21 mouse cellular contexts compared by ENCODE assay signal in genomic region chr11:20544801-20545515, GRCm38 (mm10). TPM values are rescaled to one million over a fixed set of nuclear protein-coding genes. Genes with fewer than 3 reads are reported as not detected.
A peak's percentile ranks its signal among the peaks of the same experiment; 100 is the strongest.
DNase-seq lines count a peak whose midpoint lies in the region; ATAC-seq and TF ChIP-seq lines count a peak whose summit lies in the region.
"Had no signal": no experiment of that assay in that cellular context is flagged by ENCODE, and none has a peak within 500 bp of the region (broad histone marks: within the 10 kb centered on the region; RNA-seq: fewer than 3 reads in every experiment).

No protein-coding gene starts in this region.

- TF ChIP-seq CTCF in midbrain, postnatal 0 days (IDR thresholded peaks at IDR 0.05), result no peak
- TF ChIP-seq CTCF in E14TG2a.4 (conservative IDR thresholded peaks at IDR 0.05; ENCODE audit: low read length), result no peak

- intact Hi-C loops in heart, postnatal 25 days (cut with DNase I), result loop anchor here (5.0 to 10.0 kb wide), 4 partner anchors 47 to 690 kb away; partner anchors contain the start of genes Slc1a4 and Vps54

- H3K9ac ChIP-seq in heart, embryonic 13.5 days, result 0 out of 2 replicates have a peak overlapping the region, but pooled peaks have one; percentile 11
- H3K9ac ChIP-seq in midbrain, embryonic 11.5 days (ENCODE audit: low read length), result no peak overlapping the region
- no peak overlapping the region for H3K9ac ChIP-seq in midbrain, postnatal 0 days (replicated peaks; ENCODE audit: low read length, poor library complexity, severe bottlenecking)
- H3K9ac ChIP-seq: neural tube, embryonic 12.5 days had no signal

- no peak for ATAC-seq in heart, embryonic 13.5 days (ENCODE audit: extremely low read depth, insufficient number of reproducible peaks, low FRiP score, low TSS enrichment)
- no peak for ATAC-seq in midbrain, embryonic 11.5 days (ENCODE audit: low FRiP score)
- ATAC-seq in midbrain, postnatal 0 days (ENCODE audit: low FRiP score), result no peak
- ATAC-seq: inflammation-experienced regulatory T-cells, adult 6 months had no signal

- TF ChIP-seq POLR2A in myocyte (IDR thresholded peaks at IDR 0.05; ENCODE audit: insufficient read length, low read depth), result no peak

- DNase-seq in heart, postnatal 25 days (ENCODE audit: low spot score), result no peak
- peak; percentile 75 for DNase-seq in midbrain, embryonic 11.5 days (ENCODE audit: low spot score, missing footprints)
- DNase-seq in midbrain, postnatal 0 days (ENCODE audit: low spot score), result no peak
- DNase-seq in right cerebral cortex, adult 2 months (ENCODE audit: low spot score in 2 of 2), result no peak
- DNase-seq: adrenal gland, adult 2 months; cerebellum, adult 2 months; heart, postnatal 36 days; kidney, adult 2 months; kidney, postnatal 10 days; left cerebral cortex, postnatal 4 days; liver; lung, postnatal 10 days; right cerebral cortex, postnatal 14 days; spleen, adult 18-20 months had no signal

- no peak overlapping the region; the same call in 1 of the 2 replicates for H3K4me3 ChIP-seq in heart, embryonic 13.5 days
- H3K4me3 ChIP-seq in midbrain, embryonic 11.5 days (ENCODE audit: low read depth, low read length), result no peak overlapping the region
- H3K4me3 ChIP-seq in midbrain, postnatal 0 days (ENCODE audit: low read depth, low read length), result no peak overlapping the region
- peak overlapping the region; percentile 99 for H3K4me3 ChIP-seq in E14TG2a.4 (replicated peaks; ENCODE audit: low read length)
- H3K4me3 ChIP-seq in myocyte, result peak overlapping the region; percentile 77

- H3K4me2 ChIP-seq in heart, embryonic 13.5 days, result peak overlapping the region; percentile 78; the same call in 1 of the 2 replicates
- no peak overlapping the region for H3K4me2 ChIP-seq in midbrain, embryonic 11.5 days
- H3K4me2 ChIP-seq in midbrain, postnatal 0 days (ENCODE audit: low read depth, low read length, poor library complexity, severe bottlenecking), result no peak overlapping the region
- H3K4me2 ChIP-seq in myocyte (ENCODE audit: low read depth), result peak overlapping the region; percentile 93

- no peak overlapping the region for H3ac ChIP-seq in myocyte (ENCODE audit: control insufficient read depth, insufficient read length)

- H3K27ac ChIP-seq in heart, embryonic 13.5 days (replicated peaks), result no peak overlapping the region
- H3K27ac ChIP-seq in midbrain, embryonic 11.5 days (ENCODE audit: low read depth, low read length), result no peak overlapping the region
- H3K27ac ChIP-seq in midbrain, postnatal 0 days (ENCODE audit: low read depth, low read length), result no peak overlapping the region
- H3K27ac ChIP-seq: embryonic facial prominence, embryonic 13.5 days; neural tube, embryonic 12.5 days had no signal

- WGBS in heart, embryonic 13.5 days, result 53% methylated on average over 3 of the region's 3 CpGs
- 47% methylated on average over 3 of the region's 3 CpGs for WGBS in midbrain, embryonic 11.5 days
- WGBS in midbrain, postnatal 0 days, result 45% methylated on average over 3 of the region's 3 CpGs

- H3K27me3 ChIP-seq in heart, embryonic 13.5 days (replicated peaks), result 0 out of 2 replicates have a peak, but pooled peaks cover 3% of the 10 kb centered on the region
- H3K27me3 ChIP-seq in midbrain, embryonic 11.5 days (ENCODE audit: control insufficient read depth, insufficient read depth, low read length), result peaks cover 4% of the 10 kb centered on the region; the same call in 1 of the 2 replicates
- H3K27me3 ChIP-seq in midbrain, postnatal 0 days (ENCODE audit: insufficient read depth, low read length), result no peaks in the 10 kb centered on the region
- H3K27me3 ChIP-seq in E14TG2a.4 (ENCODE audit: insufficient read depth, low read length) (no peaks in the 10 kb centered on the region), myocyte (ENCODE audit: control insufficient read depth, insufficient read depth, insufficient read length) (no peaks in the 10 kb centered on the region)
- H3K27me3 ChIP-seq: embryonic facial prominence, embryonic 13.5 days; neural tube, embryonic 12.5 days had no signal

- H3K79me2 ChIP-seq in myocyte (ENCODE audit: control insufficient read depth, insufficient read depth), result peaks cover 43% of the 10 kb centered on the region

- peaks cover 19% of the 10 kb centered on the region for H3K4me1 ChIP-seq in heart, embryonic 13.5 days
- H3K4me1 ChIP-seq in midbrain, embryonic 11.5 days (ENCODE audit: control insufficient read depth, insufficient read depth, low read length), result peaks cover 2% of the 10 kb centered on the region; the same call in 1 of the 2 replicates
- no peaks in the 10 kb centered on the region for H3K4me1 ChIP-seq in midbrain, postnatal 0 days (ENCODE audit: insufficient read depth, low read length)
- H3K4me1 ChIP-seq in E14TG2a.4 (replicated peaks; ENCODE audit: low read depth, low read length), result peaks cover 71% of the 10 kb centered on the region

- no peaks in the 10 kb centered on the region for H3K9me3 ChIP-seq in heart, embryonic 13.5 days
- no peaks in the 10 kb centered on the region for H3K9me3 ChIP-seq in midbrain, embryonic 11.5 days (ENCODE audit: control insufficient read depth, low read length)
- H3K9me3 ChIP-seq in midbrain, postnatal 0 days (ENCODE audit: low read length), result no peaks in the 10 kb centered on the region
- H3K9me3 ChIP-seq in E14TG2a.4 (ENCODE audit: low read length), result no peaks in the 10 kb centered on the region
- H3K9me3 ChIP-seq: embryonic facial prominence, embryonic 13.5 days; G1E; neural tube, embryonic 12.5 days had no signal

- H3K36me3 ChIP-seq in heart, embryonic 13.5 days, result 0 out of 2 replicates have a peak, but pooled peaks cover 4% of the 10 kb centered on the region
- H3K36me3 ChIP-seq in midbrain, embryonic 11.5 days (ENCODE audit: control insufficient read depth, insufficient read depth, low read length), result no peaks in the 10 kb centered on the region
- H3K36me3 ChIP-seq in midbrain, postnatal 0 days (ENCODE audit: insufficient read depth, low read length), result no peaks in the 10 kb centered on the region
- H3K36me3 ChIP-seq in E14TG2a.4 (ENCODE audit: insufficient read depth, low read length) (peaks cover 27% of the 10 kb centered on the region), myocyte (ENCODE audit: control insufficient read depth, insufficient read depth) (peaks cover 3% of the 10 kb centered on the region)
- H3K36me3 ChIP-seq: embryonic facial prominence, embryonic 13.5 days; neural tube, embryonic 12.5 days had no signal

TF ChIP-seq in myocyte, 11 proteins besides CTCF, POLR2A, EP300 and RAD21:
- TF ChIP-seq MYOG (IDR thresholded peaks at IDR 0.05; ENCODE audit: control insufficient read depth in 1 of 3, insufficient read depth in 1 of 3, insufficient read length in 2 of 3, low read depth in 2 of 3) (no peak), MAX (IDR thresholded peaks at IDR 0.05; ENCODE audit: low read depth) (no peak), REST (IDR thresholded peaks at IDR 0.05; ENCODE audit: insufficient read depth, insufficient read length) (no peak), TCF12 (IDR thresholded peaks at IDR 0.05; ENCODE audit: insufficient read depth, poor library complexity, severe bottlenecking) (no peak), CEBPB (IDR thresholded peaks at IDR 0.05; ENCODE audit: insufficient read depth, poor library complexity, severe bottlenecking) (no peak), POLR2AphosphoS2 (IDR thresholded peaks at IDR 0.05; ENCODE audit: insufficient read length, low read depth) (no peak), USF1 (IDR thresholded peaks at IDR 0.05; ENCODE audit: low read depth) (no peak), MYOD1 (IDR thresholded peaks at IDR 0.05; ENCODE audit: control insufficient read depth in 1 of 3, insufficient read length in 2 of 3, low read depth in 2 of 3) (no peak), E2F4 (IDR thresholded peaks at IDR 0.05; ENCODE audit: insufficient read depth) (no peak), SRF (IDR thresholded peaks at IDR 0.05; ENCODE audit: control insufficient read depth, insufficient read length, low read depth) (no peak), TCF3 (IDR thresholded peaks at IDR 0.05; ENCODE audit: insufficient read length, low read depth) (no peak)

RNA-seq across cellular contexts. Expression of gene Sertad2, which starts 1.9 kb away (rescaled TPM):
- polyA plus RNA-seq in heart, embryonic 13.5 days (2015; fragmentation: Nextera tagmentation; extraction: Ambion mirVana), result 30.5 and 32.7 TPM in 2 replicates
- 10 to 100 TPM; 18.0 to 21.5 TPM for total RNA-seq in heart, postnatal 25 days (2021)
- 19.3 and 19.4 TPM in 2 replicates for polyA plus RNA-seq in midbrain, embryonic 11.5 days (2014; fragmentation: Nextera tagmentation; extraction: Ambion mirVana)
- 15.2 and 16.9 TPM in 2 replicates for total RNA-seq in midbrain, postnatal 0 days (2014; rRNA removed)
- polyA plus RNA-seq in midbrain, postnatal 0 days (2015; fragmentation: Nextera tagmentation; extraction: Ambion mirVana), result 31.4 and 31.5 TPM in 2 replicates
- polyA plus RNA-seq in myocyte (2012; fragmentation: generic; extraction: Trizol), result 20.9 TPM

Comparison
In these comparisons a context has a peak if more than half of its experiments do, and no peak if none do; other contexts are left out.
1. H3K4me2 ChIP-seq: peak in heart, embryonic 13.5 days (single experiment) and myocyte (single experiment); none in midbrain, embryonic 11.5 days (single experiment) and midbrain, postnatal 0 days (single experiment).
2. H3K4me3 ChIP-seq: peak in E14TG2a.4 (single experiment) and myocyte (single experiment); none in heart, embryonic 13.5 days (single experiment), midbrain, embryonic 11.5 days (single experiment) and midbrain, postnatal 0 days (single experiment).